Mouse (Mus musculus): ENCODE results near the gene Masp1.

The Masp1 gene

GRCm38 (mm10) chr16:23511166-23511935 lies 9.3 kb downstream of the Masp1 start:
- DNase-seq = no peak

DNA sequence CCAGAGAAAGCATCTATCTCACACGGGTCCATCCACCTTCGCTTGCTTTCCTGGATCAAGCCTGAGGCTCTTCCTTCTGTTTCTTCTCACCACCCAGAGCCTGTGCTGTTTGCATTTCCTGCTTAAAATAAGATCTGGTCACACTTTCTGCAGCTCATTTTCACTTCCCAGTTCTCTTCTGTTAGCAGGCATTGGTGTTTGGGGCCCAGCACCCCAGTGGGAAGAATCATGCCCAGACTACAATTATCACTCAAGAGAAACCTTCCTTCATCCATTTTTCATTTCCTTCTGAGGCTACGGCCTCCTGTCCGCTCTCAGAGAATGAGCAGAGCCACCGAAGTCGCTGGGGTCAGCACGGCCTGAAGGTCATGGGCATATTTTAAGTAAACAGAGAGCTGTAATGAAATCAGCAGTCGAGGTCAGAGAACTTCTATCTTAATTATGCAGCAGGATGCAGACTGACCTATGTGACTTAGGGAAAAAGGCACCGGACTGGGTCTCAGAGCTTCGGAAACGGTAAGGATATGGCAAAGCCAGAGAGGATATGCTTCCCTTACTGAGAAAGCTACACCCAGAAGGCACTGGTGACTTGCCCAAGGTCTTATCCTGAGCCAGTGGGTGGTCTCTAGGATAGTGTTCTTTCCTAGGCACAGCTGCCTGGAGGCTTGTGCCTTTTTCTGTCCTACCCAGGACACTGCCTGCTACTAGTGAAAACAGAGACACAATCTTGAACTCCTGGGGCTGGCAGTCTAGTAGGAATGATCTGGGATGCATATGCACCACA lies 14.5 kb downstream of the Masp1 start:
- DNase-seq = no peak

DNA sequence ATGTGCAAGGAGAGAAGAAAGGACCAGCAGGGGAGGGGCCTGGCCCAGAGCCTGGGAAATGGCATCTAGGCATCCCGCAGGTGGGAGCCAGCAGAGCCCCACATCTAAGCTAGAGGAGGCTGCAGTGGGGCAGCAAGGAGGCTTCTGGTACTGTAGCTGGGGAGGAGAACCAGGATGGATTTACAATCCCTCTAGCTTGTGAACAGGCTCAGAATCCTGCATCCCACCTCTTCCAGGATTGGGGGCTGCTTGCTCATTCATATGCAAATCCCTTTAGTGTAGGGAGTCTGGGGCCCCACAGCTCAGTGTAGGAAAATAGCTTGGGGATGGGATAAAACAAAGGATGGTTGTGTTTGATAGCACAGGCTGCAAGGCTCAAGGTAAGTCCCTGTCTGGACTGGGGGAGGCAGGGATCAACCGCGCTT lies 16.3 kb downstream of the Masp1 start:
- no peak for DNase-seq

DNA sequence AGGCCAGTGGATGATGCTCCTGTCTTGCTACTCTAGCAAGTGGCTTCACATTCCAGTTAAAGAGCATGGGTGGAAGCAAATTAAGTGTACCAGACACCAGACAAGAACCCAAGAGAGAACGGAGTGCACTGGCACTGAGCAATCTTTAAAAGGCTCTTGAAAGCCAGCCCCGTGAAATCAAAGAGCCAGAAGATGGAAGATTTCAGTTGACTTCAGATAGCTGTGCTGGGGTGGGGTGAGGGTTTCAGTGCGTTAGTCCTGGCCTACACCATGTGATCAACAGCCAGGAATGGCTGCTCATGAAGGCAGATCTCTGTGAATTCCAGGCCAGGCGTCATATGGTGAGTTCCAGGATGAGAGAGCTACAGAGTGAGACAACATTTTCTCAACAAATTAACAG lies 17.3 kb downstream of the Masp1 start:
- no peak for DNase-seq

DNA sequence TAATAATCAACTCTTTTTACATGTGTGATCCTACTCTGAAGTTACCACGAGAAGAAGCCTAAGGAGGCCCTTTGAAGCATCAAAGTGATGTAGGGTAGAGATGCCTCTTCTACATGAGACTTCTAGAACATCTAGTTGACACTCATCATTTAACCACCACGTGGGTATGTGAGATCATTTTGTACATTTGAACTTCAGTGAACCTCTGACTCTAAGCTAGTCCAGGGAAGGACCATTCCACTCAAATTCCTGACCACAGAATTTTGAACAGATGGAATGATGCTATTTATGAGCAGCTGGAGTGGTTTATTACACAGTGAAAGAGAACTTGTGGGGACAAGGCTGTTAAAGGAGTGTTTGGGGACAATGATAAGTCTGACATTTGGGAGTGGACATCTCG lies 18.1 kb downstream of the Masp1 start:
- no peak for DNase-seq

GRCm38 (mm10) chr16:23501288-23501687 lies 19.3 kb downstream of the Masp1 start:
- DNase-seq = no peak

GRCm38 (mm10) chr16:23500558-23500957 lies 20.1 kb downstream of the Masp1 start:
- DNase-seq = no peak

DNA sequence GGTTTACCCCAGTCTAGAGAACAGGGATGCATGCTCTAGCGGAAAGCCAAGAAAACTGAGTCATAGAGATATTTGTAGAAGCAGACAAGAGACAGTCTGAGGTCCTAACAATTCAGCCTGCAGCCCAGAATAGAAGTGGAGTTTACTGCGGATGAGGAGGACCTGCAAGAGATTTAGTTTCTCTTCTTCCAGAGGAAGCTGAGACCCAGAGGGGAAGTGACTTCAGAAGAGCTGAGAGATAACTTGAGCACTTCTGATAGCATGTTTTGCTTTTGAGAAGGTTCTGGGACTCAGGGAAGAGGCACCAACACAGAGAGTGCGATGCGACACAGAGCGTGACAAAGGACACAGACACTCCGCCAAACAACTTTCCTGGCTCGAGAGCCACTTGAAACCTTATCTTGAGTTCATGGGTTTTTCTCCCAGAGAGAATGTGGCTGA lies 21.9 kb downstream of the Masp1 start:
- no peak for DNase-seq

GRCm38 (mm10) chr16:23497881-23498280 lies 22.7 kb downstream of the Masp1 start:
- no peak for DNase-seq

GRCm38 (mm10) chr16:23497440-23497839 lies 23.2 kb downstream of the Masp1 start:
- no peak for DNase-seq

- DNase-seq = no peak
Measured at GRCm38 (mm10) chr16:23496245-23496924, 24.2 kb downstream of the Masp1 start.

DNA sequence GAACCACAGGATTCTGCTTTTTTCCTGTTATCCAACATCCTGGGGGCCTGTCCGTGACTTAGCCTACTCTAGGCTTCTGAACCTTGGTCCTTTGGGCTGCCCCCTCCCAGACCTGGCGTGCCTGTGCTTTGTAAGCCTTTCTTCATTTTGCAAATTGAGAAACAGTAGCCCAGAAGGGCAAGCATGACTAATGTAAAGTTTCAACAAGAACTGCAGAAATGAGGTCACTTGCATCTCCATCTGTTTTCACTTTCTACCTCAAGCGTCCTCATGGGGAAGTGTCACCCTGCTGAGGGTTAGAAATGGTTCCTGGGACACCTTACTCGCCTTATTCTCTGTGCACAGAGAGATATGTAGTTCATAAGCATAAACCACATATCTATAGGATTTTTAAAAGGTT lies 27.8 kb downstream of the Masp1 start:
- no peak for DNase-seq

DNA sequence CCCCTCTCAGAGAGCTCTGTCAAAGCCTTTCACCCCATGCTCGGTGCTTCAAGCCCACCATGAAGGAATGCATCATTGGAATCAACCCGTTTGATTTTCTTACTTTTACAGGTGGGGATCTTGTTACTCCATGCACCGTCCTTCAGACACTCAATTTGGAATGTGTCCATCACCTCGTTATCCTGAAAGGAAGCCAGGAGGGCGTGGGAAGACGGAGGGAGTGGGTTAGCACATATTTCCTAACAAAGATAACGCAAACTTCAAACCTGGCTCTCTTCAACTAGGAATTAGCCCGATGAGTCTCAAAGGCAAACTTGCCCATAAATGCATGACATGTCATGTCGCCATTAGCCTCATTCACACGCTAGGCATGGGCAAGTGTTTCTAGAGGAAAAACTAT lies 37.3 kb downstream of the Masp1 start:
- DNase-seq = no peak

- DNase-seq = no peak
Measured at GRCm38 (mm10) chr16:23482846-23483245, 37.8 kb downstream of the Masp1 start.

DNA sequence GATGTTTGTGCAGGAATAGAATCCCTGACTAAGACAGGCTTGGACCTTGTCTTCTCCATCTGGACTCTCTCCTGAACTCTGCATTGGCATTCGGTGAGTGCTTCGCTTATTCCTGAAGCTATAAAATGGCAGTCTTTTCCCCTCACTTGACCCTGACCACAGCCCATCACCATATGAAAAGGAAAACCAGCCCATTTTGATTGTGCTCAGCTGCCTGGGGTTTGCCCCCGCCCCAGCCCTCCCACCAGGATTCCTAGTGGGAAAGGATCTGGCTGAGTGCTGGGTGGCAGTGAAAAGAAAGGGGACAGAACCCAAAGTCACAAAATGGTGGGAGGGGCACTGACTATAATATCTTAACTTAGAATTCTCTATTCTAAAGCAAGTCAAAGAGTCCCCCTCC lies 38.4 kb downstream of the Masp1 start:
- DNase-seq = no peak

DNA sequence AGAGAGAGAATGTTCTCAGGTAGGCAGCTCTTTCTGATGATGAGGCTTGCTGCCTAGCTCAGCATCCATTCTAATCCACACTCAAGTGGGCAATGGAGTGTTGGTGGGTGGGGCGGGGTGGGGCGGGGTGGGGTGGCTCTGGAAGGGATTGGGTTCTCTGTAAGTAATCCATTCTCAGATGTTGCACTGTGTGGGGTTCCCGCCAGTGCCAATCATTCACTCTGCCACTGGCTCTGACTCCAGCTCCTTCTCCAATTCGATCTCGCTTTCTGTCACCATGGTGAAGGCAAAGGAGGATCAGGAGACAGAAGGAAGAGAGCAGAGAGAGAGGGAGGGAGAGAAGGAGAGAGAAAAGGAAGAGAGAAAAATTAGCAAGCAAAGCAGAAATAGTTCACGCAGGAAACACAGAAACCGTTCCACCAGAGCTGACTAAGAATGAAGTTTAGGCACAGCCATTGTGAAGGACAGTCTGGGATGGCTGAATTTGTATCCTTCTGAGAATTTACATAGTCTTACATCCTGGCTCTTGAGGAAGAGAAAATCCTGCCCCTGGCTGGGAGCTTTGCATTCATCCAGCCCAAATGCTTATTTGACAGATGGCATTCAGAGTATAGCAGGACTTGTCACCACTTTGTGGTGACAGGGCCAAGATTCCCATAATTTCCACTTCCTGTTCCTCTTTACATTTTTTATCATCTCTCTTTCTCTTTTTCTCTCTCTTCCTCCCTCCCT lies 40.6 kb downstream of the Masp1 start:
- no peak for DNase-seq

DNA sequence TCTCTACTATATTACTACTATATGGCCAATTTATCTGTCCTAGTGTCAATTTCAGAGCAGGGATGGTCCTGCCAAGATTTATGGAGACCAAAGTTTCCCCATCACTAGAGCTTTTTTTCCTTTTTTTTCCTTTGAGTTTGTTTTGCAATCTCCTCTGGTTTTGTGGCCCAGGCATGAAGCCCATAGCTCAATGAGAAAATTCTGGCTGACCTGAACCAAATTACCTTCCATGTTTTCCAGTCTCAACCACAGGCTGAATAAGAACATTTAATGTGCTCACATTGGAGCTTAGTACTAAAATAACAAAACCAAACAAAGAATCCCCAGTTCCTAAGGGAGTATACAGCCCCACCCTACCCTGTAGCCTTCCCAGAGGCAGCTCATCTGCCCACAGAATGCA lies 44.0 kb downstream of the Masp1 start:
- DNase-seq = no peak

DNA sequence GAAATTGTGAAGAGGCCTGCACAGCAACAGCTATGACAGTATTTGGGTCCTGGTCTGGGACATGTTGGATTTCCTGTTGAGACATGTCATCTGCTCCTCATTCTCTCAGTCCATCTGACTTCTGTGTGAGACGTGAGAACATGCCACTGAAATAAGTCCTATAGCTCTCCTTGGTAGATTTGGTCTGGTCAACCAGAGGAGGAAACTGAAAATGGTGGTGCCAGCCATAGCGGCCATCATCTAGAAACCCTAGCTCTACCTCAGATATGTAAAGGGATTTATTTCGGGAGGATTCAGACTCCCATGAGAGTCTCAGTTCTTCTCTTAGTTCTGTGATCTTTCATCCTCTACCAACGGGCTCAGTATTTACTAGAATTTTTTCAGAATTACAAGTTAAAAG lies 45.0 kb downstream of the Masp1 start:
- no peak for DNase-seq

DNA sequence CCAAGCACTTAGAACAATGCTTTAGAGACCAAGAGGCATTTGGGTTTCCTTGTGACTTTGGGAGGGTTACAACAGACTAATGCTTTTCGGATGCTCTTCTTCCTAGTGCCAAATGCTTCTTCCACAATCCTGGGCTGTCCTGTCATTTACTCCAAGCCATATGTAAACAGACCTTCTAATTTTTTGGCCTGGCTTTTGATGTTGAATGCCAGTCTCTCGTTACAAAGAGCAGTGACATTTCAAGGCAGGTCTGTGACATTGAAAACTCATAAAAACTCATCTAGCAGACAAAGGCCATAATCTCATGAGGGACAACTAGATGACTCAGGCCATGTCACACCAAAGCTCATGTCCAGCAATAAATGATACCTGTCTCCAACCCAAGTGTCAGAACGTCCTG lies 48.6 kb downstream of the Masp1 start:
- DNase-seq = no peak

DNA sequence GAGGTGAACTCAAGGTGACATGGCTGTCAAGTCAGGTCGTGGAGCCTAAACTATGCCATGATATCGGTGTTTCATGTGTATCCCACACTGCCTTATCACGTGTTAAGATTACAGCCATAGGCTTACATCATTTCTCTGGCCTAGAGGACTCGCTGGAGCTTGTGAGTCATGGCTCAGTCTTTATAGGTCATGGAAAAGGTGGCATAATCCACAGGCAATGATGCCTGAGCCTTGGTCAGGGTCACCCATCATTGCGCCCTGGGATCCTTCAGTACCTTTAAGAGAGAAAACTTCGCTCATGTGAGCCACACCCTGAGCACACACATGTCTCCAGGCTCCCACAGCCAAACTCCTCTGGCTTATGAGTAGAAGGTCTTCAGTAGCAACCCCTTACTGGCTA lies 49.1 kb downstream of the Masp1 start:
- DNase-seq = no peak

GRCm38 (mm10) chr16:23463671-23464347 lies 56.8 kb downstream of the Masp1 start:
- DNase-seq = no peak

GRCm38 (mm10) chr16:23458906-23459588 lies 61.6 kb downstream of the Masp1 start:
- DNase-seq = no peak
